27 mouse cellular contexts compared by ENCODE assay signal in genomic region chr17:79709718-79710117, GRCm38 (mm10). TPM values are rescaled to one million over a fixed set of nuclear protein-coding genes. Genes with fewer than 3 reads are reported as not detected.
DNase-seq lines count a peak whose midpoint lies in the region; ATAC-seq lines count a peak whose summit lies in the region.
"Had no signal": no experiment of that assay in that cellular context is flagged by ENCODE, and none has a peak within 500 bp of the region (broad histone marks: within the 10 kb centered on the region; RNA-seq: fewer than 3 reads in every experiment).

No protein-coding gene starts in this region.

- no peaks in the 10 kb centered on the region for H3K9me3 ChIP-seq in intestine, embryonic 14.5 days (ENCODE audit: control insufficient read depth, low read length)
- no peaks in the 10 kb centered on the region for H3K9me3 ChIP-seq in intestine, embryonic 15.5 days
- no peaks in the 10 kb centered on the region for H3K9me3 ChIP-seq in midbrain, embryonic 11.5 days (ENCODE audit: control insufficient read depth, low read length)
- no peaks in the 10 kb centered on the region for H3K9me3 ChIP-seq in midbrain, embryonic 10.5 days (replicated peaks)
- H3K9me3 ChIP-seq: embryonic facial prominence, embryonic 12.5 days; embryonic facial prominence, embryonic 15.5 days; forebrain, embryonic 10.5 days; forebrain, embryonic 13.5 days; heart, embryonic 12.5 days; heart, embryonic 15.5 days; hindbrain, embryonic 10.5 days; hindbrain, embryonic 13.5 days had no signal

- H3K9ac ChIP-seq in intestine, embryonic 14.5 days (ENCODE audit: low read length): no peak overlapping the region
- H3K9ac ChIP-seq in intestine, embryonic 15.5 days: no peak overlapping the region
- H3K9ac ChIP-seq in midbrain, embryonic 11.5 days (ENCODE audit: low read length): no peak overlapping the region
- H3K9ac ChIP-seq: embryonic facial prominence, embryonic 12.5 days; embryonic facial prominence, embryonic 15.5 days; forebrain, embryonic 13.5 days; heart, embryonic 12.5 days; heart, embryonic 15.5 days; hindbrain, embryonic 13.5 days had no signal

- H3K4me2 ChIP-seq in intestine, embryonic 14.5 days (ENCODE audit: low read length): no peak overlapping the region
- no peak overlapping the region for H3K4me2 ChIP-seq in intestine, embryonic 15.5 days (replicated peaks)
- no peak overlapping the region for H3K4me2 ChIP-seq in midbrain, embryonic 11.5 days
- H3K4me2 ChIP-seq: embryonic facial prominence, embryonic 15.5 days; forebrain, embryonic 13.5 days; heart, embryonic 12.5 days; heart, embryonic 15.5 days had no signal

- H3K4me3 ChIP-seq in intestine, embryonic 14.5 days (ENCODE audit: low read depth, low read length): no peak overlapping the region
- H3K4me3 ChIP-seq in intestine, embryonic 15.5 days (replicated peaks): no peak overlapping the region
- H3K4me3 ChIP-seq in midbrain, embryonic 11.5 days (ENCODE audit: low read depth, low read length): no peak overlapping the region
- no peak overlapping the region for H3K4me3 ChIP-seq in midbrain, embryonic 10.5 days
- H3K4me3 ChIP-seq: embryonic facial prominence, embryonic 12.5 days; embryonic facial prominence, embryonic 15.5 days; forebrain, embryonic 10.5 days; forebrain, embryonic 13.5 days; heart, embryonic 12.5 days; heart, embryonic 15.5 days; hindbrain, embryonic 13.5 days had no signal

- no peaks in the 10 kb centered on the region for H3K36me3 ChIP-seq in intestine, embryonic 14.5 days (ENCODE audit: control insufficient read depth, insufficient read depth, low read length)
- H3K36me3 ChIP-seq in intestine, embryonic 15.5 days: no peaks in the 10 kb centered on the region
- H3K36me3 ChIP-seq in midbrain, embryonic 11.5 days (ENCODE audit: control insufficient read depth, insufficient read depth, low read length): no peaks in the 10 kb centered on the region
- H3K36me3 ChIP-seq in midbrain, embryonic 10.5 days: no peaks in the 10 kb centered on the region
- H3K36me3 ChIP-seq: embryonic facial prominence, embryonic 12.5 days; embryonic facial prominence, embryonic 15.5 days; forebrain, embryonic 10.5 days; heart, embryonic 12.5 days; heart, embryonic 15.5 days; hindbrain, embryonic 10.5 days; hindbrain, embryonic 13.5 days had no signal

- peaks cover 51% of the 10 kb centered on the region for H3K27me3 ChIP-seq in intestine, embryonic 14.5 days (replicated peaks; ENCODE audit: control insufficient read depth, insufficient read depth, low read length)
- H3K27me3 ChIP-seq in intestine, embryonic 15.5 days (replicated peaks): peaks cover 31% of the 10 kb centered on the region
- peaks cover 53% of the 10 kb centered on the region for H3K27me3 ChIP-seq in midbrain, embryonic 11.5 days (ENCODE audit: control insufficient read depth, insufficient read depth, low read length)
- peaks cover 96% of the 10 kb centered on the region for H3K27me3 ChIP-seq in midbrain, embryonic 10.5 days (ENCODE audit: low read depth, poor library complexity, severe bottlenecking)

- H3K27ac ChIP-seq in intestine, embryonic 14.5 days (ENCODE audit: low read depth): no peak overlapping the region
- no peak overlapping the region for H3K27ac ChIP-seq in intestine, embryonic 15.5 days
- H3K27ac ChIP-seq in midbrain, embryonic 11.5 days (ENCODE audit: low read depth, low read length): no peak overlapping the region
- no peak overlapping the region for H3K27ac ChIP-seq in midbrain, embryonic 10.5 days (replicated peaks)
- H3K27ac ChIP-seq: embryonic facial prominence, embryonic 12.5 days; embryonic facial prominence, embryonic 15.5 days; forebrain, embryonic 10.5 days; forebrain, embryonic 13.5 days; heart, embryonic 15.5 days; hindbrain, embryonic 10.5 days; hindbrain, embryonic 13.5 days had no signal

- ATAC-seq in intestine, embryonic 14.5 days (replicated peaks; ENCODE audit: low FRiP score, low TSS enrichment, low read depth): no peak
- no peak for ATAC-seq in intestine, embryonic 15.5 days
- ATAC-seq in midbrain, embryonic 11.5 days (ENCODE audit: low FRiP score): no peak
- ATAC-seq: CD4-positive, CD25-positive, alpha-beta regulatory T cell, adult 4 months; forebrain, embryonic 13.5 days; forebrain, embryonic 16.5 days; hindbrain, embryonic 16.5 days had no signal

- peak; percentile 16 for DNase-seq in intestine, embryonic 14.5 days (ENCODE audit: low spot score)
- peak; percentile 90 for DNase-seq in midbrain, embryonic 11.5 days (ENCODE audit: low spot score, missing footprints)
- no peak for DNase-seq in midbrain, embryonic 10.5 days (ENCODE audit: low spot score)
- peak; percentile 45 for DNase-seq in 3T3-L1 (ENCODE audit: low read depth, low spot score)
- DNase-seq in layer of hippocampus, postnatal 36 days: no peak
- DNase-seq: adrenal gland, adult 2 months; adrenal gland, postnatal 14 days; cerebellum, adult 11 months; cerebellum, adult 2 months; cerebellum, adult 9-11 months; gastrocnemius, postnatal 10 days; gastrocnemius, postnatal 36 days; heart, postnatal 10 days; heart, postnatal 36 days had no signal

- H3K4me1 ChIP-seq in intestine, embryonic 14.5 days (replicated peaks; ENCODE audit: control insufficient read depth, insufficient read depth, low read length): peaks cover 15% of the 10 kb centered on the region
- peaks cover 18% of the 10 kb centered on the region for H3K4me1 ChIP-seq in intestine, embryonic 15.5 days (replicated peaks)
- peaks cover 20% of the 10 kb centered on the region for H3K4me1 ChIP-seq in midbrain, embryonic 11.5 days (ENCODE audit: control insufficient read depth, insufficient read depth, low read length)
- H3K4me1 ChIP-seq in midbrain, embryonic 10.5 days: peaks cover 43% of the 10 kb centered on the region

- WGBS in intestine, embryonic 14.5 days: 63% methylated on average over 1 of the region's 1 CpGs
- WGBS in intestine, embryonic 15.5 days: 55% methylated on average over 1 of the region's 1 CpGs
- WGBS in midbrain, embryonic 11.5 days: 32% methylated on average over 1 of the region's 1 CpGs
- WGBS in midbrain, embryonic 10.5 days: 36% methylated on average over 1 of the region's 1 CpGs

RNA-seq across cellular contexts. Expression of gene Cyp1b1, which starts 5.1 kb away (rescaled TPM):
- 11.2 and 13.3 TPM in 2 replicates for polyA plus RNA-seq in intestine, embryonic 14.5 days (2014; fragmentation: Nextera tagmentation; extraction: Ambion mirVana)
- 8.5 and 8.6 TPM in 2 replicates for polyA plus RNA-seq in intestine, embryonic 15.5 days (2015; fragmentation: Nextera tagmentation; extraction: Ambion mirVana)
- 1.9 and 2.7 TPM in 2 replicates for polyA plus RNA-seq in midbrain, embryonic 11.5 days (2014; fragmentation: Nextera tagmentation; extraction: Ambion mirVana)
- 1.5 and 1.7 TPM in 2 replicates for polyA plus RNA-seq in midbrain, embryonic 10.5 days (2016; fragmentation: Nextera tagmentation; extraction: Ambion mirVana)
- total RNA-seq in layer of hippocampus, postnatal 36 days (2021): 1 to 10 TPM; 2.5 to 3.8 TPM
- total RNA-seq: MEL had no signal
- polyA plus RNA-seq: CD4-positive, CD25-positive, alpha-beta regulatory T cell, adult 4 months had no signal

Comparison
In these comparisons a context has a peak if more than half of its experiments do, and no peak if none do; other contexts are left out.
1. DNase-seq: peak in intestine, embryonic 14.5 days (single experiment), midbrain, embryonic 11.5 days (single experiment) and 3T3-L1 (single experiment); none in midbrain, embryonic 10.5 days (single experiment) and layer of hippocampus, postnatal 36 days (0 of 2).